Mouse (Mus musculus) neural tube, embryonic 13.5 days (tissue): Measurements from ENCODE around the gene Rplp1. TPM values are rescaled to one million over a fixed set of nuclear protein-coding genes. Genes with fewer than 3 reads are reported as not detected.

ENCODE experiments used
- ATAC-seq: fragments of 200-750 bp; cut with Nextera tagmentation; 2 replicates; pipeline ENCODE4 v1.8.0; 2017; ENCODE audit warnings: low read depth, mild to moderate bottlenecking, moderate TSS enrichment, moderate library complexity
- H3K27ac ChIP-seq: fragments of 300-500 bp; sonication (generic); replicated peaks from 2 replicates; pipeline ENCODE4 v1.5.1; 2015; ENCODE audit warnings: moderate library complexity, mild to moderate bottlenecking, inconsistent platforms
- H3K27me3 ChIP-seq: fragments of 300-500 bp; sonication (generic); 2 replicates; pipeline ENCODE4 v1.6.1; 2015; ENCODE audit warnings: mild to moderate bottlenecking, inconsistent platforms
- H3K36me3 ChIP-seq: fragments of 300-500 bp; sonication (generic); 2 replicates; pipeline ENCODE4 v1.6.1; 2015; ENCODE audit warnings: mild to moderate bottlenecking, inconsistent platforms
- H3K4me1 ChIP-seq: fragments of 300-500 bp; sonication (generic); replicated peaks from 2 replicates; pipeline ENCODE4 v1.6.1; 2015; ENCODE audit warnings: inconsistent platforms
- H3K4me2 ChIP-seq: fragments of 300-500 bp; sonication (generic); 2 replicates; pipeline ENCODE4 v1.6.1; 2015; ENCODE audit warnings: inconsistent platforms, mild to moderate bottlenecking, moderate library complexity
- H3K4me3 ChIP-seq: fragments of 300-500 bp; sonication (generic); 2 replicates; pipeline ENCODE4 v1.5.1; 2015; ENCODE audit warnings: mild to moderate bottlenecking, inconsistent platforms
- H3K9ac ChIP-seq: fragments of 300-500 bp; sonication (generic); 2 replicates; pipeline ENCODE4 v1.6.1; 2015; ENCODE audit warnings: moderate library complexity, mild to moderate bottlenecking, inconsistent platforms
- H3K9me3 ChIP-seq: fragments of 300-500 bp; sonication (generic); 2 replicates; pipeline ENCODE4 v1.6.1; 2016; ENCODE audit warnings: inconsistent platforms
- WGBS: fragments of 180-500 bp; shearing (Covaris S2); methylation state at CpG from one replicate; pipeline ENCODE4 v1.1.7; 2015; 5-methylcytosine and 5-hydroxymethylcytosine counted together
- polyA plus RNA-seq: library from polyadenylated mRNA; unstranded; fragments of >200 nt; fragmentation: Nextera tagmentation; extraction: Ambion mirVana; gene quantifications from 2 replicates; pipeline ENCODE4 v1.2.1, GENCODE M21; 2015

Gene Rplp1
- 975 and 981 TPM in 2 replicates for polyA plus RNA-seq

DNA sequence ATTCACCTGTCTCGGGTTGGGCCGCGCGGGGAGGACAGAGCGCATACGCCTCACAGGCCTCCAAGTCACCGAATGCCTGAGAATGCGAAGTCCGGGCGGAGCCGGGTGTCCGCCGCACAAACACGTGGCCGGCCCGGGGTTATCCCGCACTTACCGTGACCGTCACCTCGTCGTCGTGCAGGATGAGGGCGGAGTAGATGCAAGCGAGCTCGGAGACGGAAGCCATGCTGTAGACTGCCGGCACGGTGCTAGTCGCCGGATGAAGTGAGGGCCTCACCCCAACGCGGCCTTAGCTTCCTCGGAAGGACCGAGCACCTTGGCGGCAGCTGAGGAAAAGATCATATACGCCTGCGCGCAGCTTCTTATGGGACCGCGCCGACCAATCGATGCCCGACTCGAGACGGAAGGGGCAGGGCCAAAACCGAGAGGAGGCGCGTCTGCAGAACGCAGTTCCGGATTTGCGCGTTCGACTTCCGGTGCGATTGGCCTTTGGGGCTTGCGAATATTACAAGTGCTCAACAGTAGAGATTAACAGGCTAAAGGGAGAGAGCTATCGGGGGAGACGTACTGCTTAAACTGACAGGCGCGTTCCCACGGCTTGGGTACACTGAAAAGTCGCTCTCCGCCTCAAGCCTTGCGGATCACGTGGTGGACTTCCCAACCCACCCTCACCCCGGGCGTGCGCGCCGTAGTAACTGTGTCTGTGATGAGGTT lies at the start of gene Rplp1:
Rplp1 (minus strand) TSS at position 340 of the 714 bp plus-strand sequence.
- ATAC-seq: peak; percentile 95
- H3K27ac ChIP-seq: peak within 1 kb of the TSS; percentile 95
- WGBS: under 1% methylated on average over 70 of the region's 70 CpGs

DNA sequence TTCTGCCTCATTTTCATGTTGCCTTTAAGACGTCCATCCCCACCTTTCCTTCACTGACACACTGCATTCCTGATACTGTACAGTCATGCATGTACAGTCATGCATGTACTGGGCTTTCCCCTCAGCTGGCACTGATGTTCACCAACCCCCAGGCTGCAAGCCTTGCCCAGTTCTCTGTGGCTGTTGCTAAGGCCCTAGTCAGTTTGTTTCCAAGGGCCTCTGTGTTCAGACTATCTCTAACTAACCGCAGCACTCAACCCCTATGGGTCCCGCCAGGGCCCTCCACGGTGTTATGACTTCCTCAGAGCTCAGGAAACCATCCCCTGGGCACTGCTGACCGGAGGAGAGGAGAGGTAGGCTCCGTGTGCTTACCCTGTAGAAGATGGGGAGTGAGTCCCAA lies 49.0 kb upstream of the Rplp1 start:
- Histone ChIP-seq H3K9ac (no peak overlapping the region), H3K36me3 (no peaks in the 10 kb centered on the region), H3K4me3 (no peak overlapping the region), H3K27me3 (no peaks in the 10 kb centered on the region), H3K27ac (no peak overlapping the region), H3K9me3 (no peaks in the 10 kb centered on the region), H3K4me1 (no peaks in the 10 kb centered on the region), H3K4me2 (no peak overlapping the region)
- ATAC-seq: no peak
- 67% methylated on average over 6 of the region's 6 CpGs for WGBS

More for the DNA sequence above, at the start of gene Rplp1:
- H3K9ac ChIP-seq: peak within 1 kb of the TSS; percentile 93
- H3K27me3 ChIP-seq: no peaks in the 10 kb centered on the region
- no peaks in the 10 kb centered on the region for H3K9me3 ChIP-seq
- H3K4me3 ChIP-seq: peak within 1 kb of the TSS; percentile 97
- peaks cover 33% of the 10 kb centered on the region for H3K4me1 ChIP-seq
- H3K36me3 ChIP-seq: peaks cover 27% of the 10 kb centered on the region
- H3K4me2 ChIP-seq: peak within 1 kb of the TSS; percentile 95

GRCm38 (mm10) chr9:61961181-61961580 lies 46.8 kb upstream of the Rplp1 start:
- 89% methylated on average over 4 of the region's 4 CpGs for WGBS
- Histone ChIP-seq H3K36me3 (no peaks in the 10 kb centered on the region), H3K9me3 (no peaks in the 10 kb centered on the region), H3K4me1 (no peaks in the 10 kb centered on the region), H3K27ac (no peak overlapping the region), H3K4me2 (no peak overlapping the region), H3K9ac (no peak overlapping the region), H3K27me3 (no peaks in the 10 kb centered on the region), H3K4me3 (no peak overlapping the region)
- ATAC-seq: no peak

DNA sequence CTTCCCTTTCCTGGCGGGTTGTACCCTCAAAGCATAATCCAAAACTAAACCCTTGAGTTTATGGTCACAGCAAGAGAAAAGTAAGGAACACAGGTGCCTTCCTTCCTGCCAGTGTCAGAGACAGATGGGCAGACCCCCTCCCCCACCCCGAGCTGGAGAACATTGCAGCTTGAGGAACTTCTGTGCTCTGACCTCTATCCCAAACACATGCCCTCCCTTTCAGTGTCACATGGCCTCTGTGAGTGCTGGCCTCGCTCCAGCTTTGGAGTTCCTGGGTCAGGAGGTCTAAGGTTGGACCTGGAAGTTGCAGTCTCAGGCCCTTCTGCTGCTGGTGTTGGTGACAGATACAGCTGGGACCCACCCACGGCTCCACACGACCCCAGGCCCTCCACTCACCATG lies 46.4 kb upstream of the Rplp1 start:
- no peak overlapping the region for H3K4me3 ChIP-seq
- no peak for ATAC-seq
- WGBS: 75% methylated on average over 5 of the region's 5 CpGs
- no peaks in the 10 kb centered on the region for H3K4me1 ChIP-seq
- H3K9me3 ChIP-seq: no peaks in the 10 kb centered on the region
- H3K4me2 ChIP-seq: no peak overlapping the region
- no peak overlapping the region for H3K27ac ChIP-seq
- no peaks in the 10 kb centered on the region for H3K36me3 ChIP-seq
- no peaks in the 10 kb centered on the region for H3K27me3 ChIP-seq
- H3K9ac ChIP-seq: no peak overlapping the region

DNA sequence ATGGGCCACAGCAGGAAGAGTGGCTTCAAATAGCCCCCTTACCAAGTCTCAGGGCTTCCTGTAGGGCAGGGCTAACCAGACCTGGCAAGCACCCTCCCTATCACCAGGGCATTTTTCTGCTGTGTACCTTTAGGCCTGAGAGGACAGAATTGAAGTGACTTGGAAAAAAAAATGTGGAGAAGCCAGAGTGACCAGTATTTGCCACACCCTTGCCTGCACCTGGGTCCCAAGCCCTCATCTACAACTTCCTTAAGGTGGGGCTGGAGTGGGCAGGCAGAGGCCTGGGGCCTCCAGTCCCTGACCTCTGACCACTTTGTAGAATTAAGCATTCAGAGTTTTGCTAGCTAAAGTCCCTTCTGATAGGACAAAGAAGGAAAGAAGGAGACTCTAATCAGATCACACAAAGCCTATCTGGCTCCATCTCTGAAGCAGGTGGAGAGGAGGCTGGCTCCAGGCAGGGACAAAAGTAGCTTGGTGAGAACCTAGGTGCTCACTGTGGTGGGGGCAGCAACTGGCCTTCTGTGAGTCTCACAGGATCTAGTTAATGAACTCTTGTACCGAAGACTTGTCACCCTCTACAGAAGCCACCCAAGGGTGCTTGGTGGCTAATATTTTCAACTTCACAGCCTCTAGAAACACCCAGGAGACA lies 45.7 kb upstream of the Rplp1 start:
- H3K27me3 ChIP-seq: no peaks in the 10 kb centered on the region
- H3K4me3 ChIP-seq: no peak overlapping the region
- no peak for ATAC-seq
- no peaks in the 10 kb centered on the region for H3K9me3 ChIP-seq
- no peak overlapping the region for H3K27ac ChIP-seq
- H3K36me3 ChIP-seq: no peaks in the 10 kb centered on the region
- no peaks in the 10 kb centered on the region for H3K4me1 ChIP-seq
- H3K9ac ChIP-seq: no peak overlapping the region
- WGBS: 86% methylated on average over 1 of the region's 1 CpGs
- no peak overlapping the region for H3K4me2 ChIP-seq

DNA sequence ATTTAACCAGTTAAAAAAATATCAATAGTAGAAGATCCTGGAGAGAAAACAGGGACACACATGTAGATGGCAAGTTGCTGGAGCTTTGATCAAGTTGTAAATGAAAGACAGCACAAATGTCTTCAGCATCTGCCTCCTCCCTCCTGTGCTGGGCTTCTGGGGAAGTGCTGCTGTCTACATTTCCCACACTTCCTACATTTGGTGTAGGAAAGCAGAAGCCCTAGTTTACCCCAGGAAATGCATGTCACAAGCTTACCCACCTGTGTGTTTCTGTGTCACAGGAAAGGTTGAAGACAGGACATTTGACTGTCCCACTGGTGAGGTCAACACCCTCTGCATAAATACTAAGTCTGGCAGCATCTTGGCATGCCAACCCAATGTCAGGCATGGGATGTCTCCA lies 40.4 kb upstream of the Rplp1 start:
- 0 out of 2 replicates have a peak, but pooled peaks cover 3% of the 10 kb centered on the region for H3K4me1 ChIP-seq
- H3K36me3 ChIP-seq: no peaks in the 10 kb centered on the region
- no peak overlapping the region for H3K9ac ChIP-seq
- no peaks in the 10 kb centered on the region for H3K27me3 ChIP-seq
- H3K4me3 ChIP-seq: no peak overlapping the region
- H3K27ac ChIP-seq: no peak overlapping the region
- no peaks in the 10 kb centered on the region for H3K9me3 ChIP-seq
- no peak for ATAC-seq
- no peak overlapping the region for H3K4me2 ChIP-seq

DNA sequence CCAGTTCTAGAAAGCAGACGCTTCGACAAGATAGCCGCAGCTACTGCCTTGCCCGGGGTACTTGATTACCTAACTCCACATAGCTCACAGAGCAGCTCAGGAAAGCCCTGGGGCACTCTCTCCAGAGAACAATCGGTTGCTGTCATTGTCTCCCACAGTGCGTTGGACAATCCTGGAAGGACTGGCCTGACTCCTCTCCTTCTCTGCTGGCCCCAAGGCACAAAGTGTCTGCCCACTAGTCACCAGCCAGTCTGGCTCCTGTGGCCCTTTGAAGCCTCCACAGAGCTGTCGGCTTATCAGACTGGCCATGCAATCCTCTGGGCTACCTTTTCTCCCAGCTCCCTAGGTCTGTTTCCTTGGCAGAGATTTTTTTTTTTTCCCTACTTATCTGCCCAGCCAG lies 37.9 kb upstream of the Rplp1 start:
- Histone ChIP-seq H3K9me3 (no peaks in the 10 kb centered on the region), H3K4me1 (peaks cover 13% of the 10 kb centered on the region), H3K36me3 (no peaks in the 10 kb centered on the region), H3K27ac (no peak overlapping the region), H3K9ac (no peak overlapping the region), H3K4me3 (no peak overlapping the region), H3K27me3 (no peaks in the 10 kb centered on the region), H3K4me2 (no peak overlapping the region)
- ATAC-seq: no peak
- 47% methylated on average over 7 of the region's 7 CpGs for WGBS

- ATAC-seq: peak; percentile 74
- 8% methylated on average over 24 of the region's 24 CpGs for WGBS
- peaks cover 21% of the 10 kb centered on the region for H3K4me1 ChIP-seq
- peak overlapping the region; percentile 76 for H3K9ac ChIP-seq
- H3K4me3 ChIP-seq: peak overlapping the region; percentile 69
- peak overlapping the region; percentile 100 for H3K4me2 ChIP-seq
- peak overlapping the region; percentile 67; the same call in 1 of the 2 replicates for H3K27ac ChIP-seq
- no peaks in the 10 kb centered on the region for H3K27me3 ChIP-seq
- H3K9me3 ChIP-seq: no peaks in the 10 kb centered on the region
- H3K36me3 ChIP-seq: no peaks in the 10 kb centered on the region
Measured at GRCm38 (mm10) chr9:61947402-61948346, 33.3 kb upstream of the Rplp1 start.

- peak within 1 kb of the TSS; percentile 76 for H3K9ac ChIP-seq
- peak; percentile 93 for ATAC-seq
- H3K9me3 ChIP-seq: no peaks in the 10 kb centered on the region
- no peaks in the 10 kb centered on the region for H3K27me3 ChIP-seq
- peak within 1 kb of the TSS; percentile 67; the same call in 1 of the 2 replicates for H3K27ac ChIP-seq
- peak within 1 kb of the TSS; percentile 69 for H3K4me3 ChIP-seq
- H3K4me2 ChIP-seq: peak within 1 kb of the TSS; percentile 100
- under 1% methylated on average over 44 of the region's 44 CpGs for WGBS
- H3K4me1 ChIP-seq: peaks cover 21% of the 10 kb centered on the region
- no peaks in the 10 kb centered on the region for H3K36me3 ChIP-seq
Measured at GRCm38 (mm10) chr9:61946623-61947401, 32.5 kb upstream of the Rplp1 start, which contains the start of gene Kif23. Gene Kif23 (minus strand): TSS chr9:61946774.

GRCm38 (mm10) chr9:61945973-61946611 lies 31.8 kb upstream of the Rplp1 start:
- peak overlapping the region; percentile 18; the same call in 1 of the 2 replicates for H3K27ac ChIP-seq

DNA sequence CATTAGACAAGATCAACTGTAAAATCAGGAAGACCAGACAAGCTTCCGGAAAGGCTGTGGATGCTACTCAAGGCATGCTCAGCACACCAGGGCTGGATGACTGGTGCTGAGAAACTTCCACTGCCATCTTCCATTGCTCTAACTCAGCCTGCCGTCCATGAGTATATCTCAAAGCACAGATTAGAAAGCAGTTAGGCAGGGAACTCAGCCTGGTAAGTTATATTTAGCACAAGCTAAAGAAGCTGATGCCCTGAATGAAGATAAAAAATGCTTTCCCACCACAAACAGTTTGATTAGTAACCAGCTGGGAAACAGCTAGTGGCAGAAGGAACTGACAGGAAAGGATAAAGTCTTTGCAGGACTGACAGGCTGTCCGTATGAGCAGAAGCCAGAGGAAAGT lies 26.7 kb upstream of the Rplp1 start:
- Histone ChIP-seq H3K4me2 (no peak overlapping the region), H3K9ac (no peak overlapping the region), H3K36me3 (peaks cover 15% of the 10 kb centered on the region; the same call in 1 of the 2 replicates), H3K9me3 (no peaks in the 10 kb centered on the region), H3K27ac (no peak overlapping the region), H3K4me3 (no peak overlapping the region), H3K4me1 (peaks cover 3% of the 10 kb centered on the region), H3K27me3 (no peaks in the 10 kb centered on the region)
- ATAC-seq: no peak
- WGBS: 96% methylated on average over 3 of the region's 3 CpGs

More at GRCm38 (mm10) chr9:61945973-61946611, 31.8 kb upstream of the Rplp1 start:
- peaks cover 21% of the 10 kb centered on the region for H3K4me1 ChIP-seq
- peak; percentile 79 for ATAC-seq
- no peaks in the 10 kb centered on the region for H3K9me3 ChIP-seq
- H3K27me3 ChIP-seq: no peaks in the 10 kb centered on the region
- H3K36me3 ChIP-seq: no peaks in the 10 kb centered on the region
- H3K9ac ChIP-seq: peak overlapping the region; percentile 76
- H3K4me2 ChIP-seq: peak overlapping the region; percentile 100
- WGBS: under 1% methylated on average over 31 of the region's 38 CpGs
- peak overlapping the region; percentile 69 for H3K4me3 ChIP-seq
